Mouse (Mus musculus) E14TG2a.4 (cell line): ENCODE measurements around the gene Inppl1.

Experiments
- CTCF ChIP-seq: conservative IDR thresholded peaks from 2 replicates; pipeline ENCODE4 v1.5.1; 2014; ENCODE audit warnings: low read length
- NANOG ChIP-seq: IDR thresholded peaks from 2 replicates; pipeline ENCODE4 v1.6.1; 2014; ENCODE audit warnings: borderline replicate concordance, low read length, mixed read lengths
- POU5F1 ChIP-seq: IDR thresholded peaks from 2 replicates; pipeline ENCODE4 v1.6.1; 2014; ENCODE audit warnings: low read length, borderline replicate concordance

DNA sequence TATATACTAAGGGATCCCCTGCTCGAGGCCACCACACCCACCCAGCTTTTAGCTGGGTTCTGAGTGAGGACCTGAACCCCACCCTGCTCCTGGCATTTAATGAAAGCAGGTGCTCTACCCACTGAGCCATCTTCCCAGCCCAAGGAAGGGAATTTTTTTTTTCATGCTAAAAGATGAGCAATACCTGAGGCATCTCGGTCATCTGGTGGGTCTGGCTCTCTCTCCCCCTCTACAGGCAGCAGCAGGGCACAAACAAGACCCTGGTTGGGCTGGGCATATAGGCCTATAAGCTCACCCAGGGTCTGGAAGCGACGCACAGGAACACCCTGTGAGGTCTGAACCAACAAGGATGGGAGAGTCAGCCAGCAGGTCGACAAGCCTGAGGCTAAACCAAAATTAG, 4.7 kb downstream of the Inppl1 start:
- peak; percentile 35 for TF ChIP-seq CTCF
- no peak for TF ChIP-seq POU5F1
- TF ChIP-seq NANOG: no peak
